Mouse (Mus musculus) midbrain, embryonic 16.5 days (tissue): ENCODE results near the gene Plekha8. TPM values are rescaled to one million over a fixed set of nuclear protein-coding genes. Genes with fewer than 3 reads are reported as not detected.

Experiments used
- ATAC-seq: fragments of 200-750 bp; cut with Nextera tagmentation; 2 replicates; pipeline ENCODE4 v1.8.0; 2017; ENCODE audit warnings: moderate TSS enrichment
- H3K27ac ChIP-seq: fragments of 300-500 bp; sonication (generic); 2 replicates; pipeline ENCODE4 v1.5.1; 2014; ENCODE audit warnings: mild to moderate bottlenecking, low read length, mixed read lengths
- H3K27me3 ChIP-seq: fragments of 300-500 bp; sonication (generic); 2 replicates; pipeline ENCODE4 v1.6.1; 2014; ENCODE audit warnings: low read depth, low read length, mixed read lengths; ENCODE audit not compliant: control insufficient read depth, insufficient read depth
- H3K36me3 ChIP-seq: fragments of 300-500 bp; sonication (generic); 2 replicates; pipeline ENCODE4 v1.6.1; 2014; ENCODE audit warnings: mild to moderate bottlenecking, low read length, moderate library complexity, mixed read lengths; ENCODE audit not compliant: control insufficient read depth, insufficient read depth
- H3K4me1 ChIP-seq: fragments of 300-500 bp; sonication (generic); 2 replicates; pipeline ENCODE4 v1.6.1; 2014; ENCODE audit warnings: mild to moderate bottlenecking, low read length, mixed read lengths; ENCODE audit not compliant: control insufficient read depth, insufficient read depth
- H3K4me2 ChIP-seq: fragments of 300-500 bp; sonication (generic); 2 replicates; pipeline ENCODE4 v1.6.1; 2014; ENCODE audit warnings: mild to moderate bottlenecking, low read length, mixed read lengths
- H3K4me3 ChIP-seq: fragments of 300-500 bp; sonication (generic); 2 replicates; pipeline ENCODE4 v1.5.1; 2014; ENCODE audit warnings: low read depth, mild to moderate bottlenecking, low read length, moderate library complexity, mixed read lengths
- H3K9ac ChIP-seq: fragments of 300-500 bp; sonication (generic); 2 replicates; pipeline ENCODE4 v1.6.1; 2014; ENCODE audit warnings: low read depth, low read length, mixed read lengths
- H3K9me3 ChIP-seq: fragments of 300-500 bp; sonication (generic); replicated peaks from 2 replicates; pipeline ENCODE4 v1.6.1; 2014; ENCODE audit warnings: mild to moderate bottlenecking, low read length, mixed read lengths; ENCODE audit not compliant: control insufficient read depth, poor library complexity, severe bottlenecking
- WGBS: fragments of 180-500 bp; shearing (Covaris S2); extraction: QIAGEN DNeasy Blood & Tissue Kit; methylation state at CpG from one replicate; pipeline ENCODE4 v1.1.7; 2014; 5-methylcytosine and 5-hydroxymethylcytosine counted together
- polyA plus RNA-seq: library from polyadenylated mRNA; unstranded; fragments of >200 nt; fragmentation: Nextera tagmentation; extraction: Ambion mirVana; gene quantifications from 2 replicates; pipeline ENCODE4 v1.2.1, GENCODE M21; 2015

Gene Plekha8
- polyA plus RNA-seq, 1 experiment from 2014 or later: 8.3 TPM

GRCm38 (mm10) chr6:54617363-54617762, 22.5 kb downstream of the Plekha8 start:
- no peak for ATAC-seq
- Histone ChIP-seq H3K4me2 (no peak overlapping the region), H3K9ac (no peak overlapping the region), H3K9me3 (no peaks in the 10 kb centered on the region), H3K36me3 (0 out of 2 replicates have a peak, but pooled peaks cover 6% of the 10 kb centered on the region), H3K4me1 (no peaks in the 10 kb centered on the region), H3K4me3 (no peak overlapping the region), H3K27ac (no peak overlapping the region), H3K27me3 (no peaks in the 10 kb centered on the region)
- 81% methylated on average over 3 of the region's 3 CpGs for WGBS

- Histone ChIP-seq H3K27me3 (no peaks in the 10 kb centered on the region), H3K9me3 (no peaks in the 10 kb centered on the region), H3K4me1 (no peaks in the 10 kb centered on the region), H3K36me3 (peaks cover 17% of the 10 kb centered on the region), H3K4me2 (no peak overlapping the region), H3K4me3 (no peak overlapping the region), H3K9ac (no peak overlapping the region), H3K27ac (no peak overlapping the region)
- 97% methylated on average over 7 of the region's 7 CpGs for WGBS
- ATAC-seq: no peak
Measured at GRCm38 (mm10) chr6:54619530-54619929, 24.6 kb downstream of the Plekha8 start.

GRCm38 (mm10) chr6:54620357-54620756, 25.4 kb downstream of the Plekha8 start:
- Histone ChIP-seq H3K4me3 (no peak overlapping the region), H3K27me3 (no peaks in the 10 kb centered on the region), H3K9ac (no peak overlapping the region), H3K4me1 (no peaks in the 10 kb centered on the region), H3K36me3 (peaks cover 18% of the 10 kb centered on the region), H3K27ac (no peak overlapping the region), H3K9me3 (no peaks in the 10 kb centered on the region), H3K4me2 (no peak overlapping the region)
- 88% methylated on average over 4 of the region's 4 CpGs for WGBS
- ATAC-seq: no peak

- H3K36me3 ChIP-seq: peaks cover 23% of the 10 kb centered on the region
- 96% methylated on average over 3 of the region's 3 CpGs for WGBS
Measured at GRCm38 (mm10) chr6:54628381-54628780, 33.5 kb downstream of the Plekha8 start.

GRCm38 (mm10) chr6:54629734-54630133, 34.8 kb downstream of the Plekha8 start:
- no peak for ATAC-seq
- H3K36me3 ChIP-seq: peaks cover 13% of the 10 kb centered on the region

More at GRCm38 (mm10) chr6:54628381-54628780, 33.5 kb downstream of the Plekha8 start:
- H3K27me3 ChIP-seq: no peaks in the 10 kb centered on the region
- H3K9ac ChIP-seq: no peak overlapping the region
- no peaks in the 10 kb centered on the region for H3K9me3 ChIP-seq
- no peaks in the 10 kb centered on the region for H3K4me1 ChIP-seq
- H3K27ac ChIP-seq: no peak overlapping the region
- no peak for ATAC-seq
- no peak overlapping the region for H3K4me3 ChIP-seq
- H3K4me2 ChIP-seq: no peak overlapping the region

GRCm38 (mm10) chr6:54631462-54631861, 36.6 kb downstream of the Plekha8 start:
- Histone ChIP-seq H3K4me3 (no peak overlapping the region), H3K27ac (no peak overlapping the region), H3K4me1 (no peaks in the 10 kb centered on the region), H3K9ac (no peak overlapping the region), H3K36me3 (peaks cover 12% of the 10 kb centered on the region), H3K9me3 (no peaks in the 10 kb centered on the region), H3K4me2 (no peak overlapping the region), H3K27me3 (no peaks in the 10 kb centered on the region)
- 48% methylated on average over 3 of the region's 3 CpGs for WGBS
- no peak for ATAC-seq

More at GRCm38 (mm10) chr6:54629734-54630133, 34.8 kb downstream of the Plekha8 start:
- Histone ChIP-seq H3K9ac (no peak overlapping the region), H3K4me3 (no peak overlapping the region), H3K27ac (no peak overlapping the region), H3K4me2 (no peak overlapping the region), H3K4me1 (no peaks in the 10 kb centered on the region), H3K27me3 (no peaks in the 10 kb centered on the region), H3K9me3 (no peaks in the 10 kb centered on the region)
- 35% methylated on average over 7 of the region's 7 CpGs for WGBS

GRCm38 (mm10) chr6:54639877-54640276, 45.0 kb downstream of the Plekha8 start:
- WGBS: 95% methylated on average over 3 of the region's 3 CpGs

GRCm38 (mm10) chr6:54641953-54642352, 47.0 kb downstream of the Plekha8 start:
- H3K27ac ChIP-seq: no peak overlapping the region
- H3K9ac ChIP-seq: no peak overlapping the region
- no peaks in the 10 kb centered on the region for H3K27me3 ChIP-seq
- no peak overlapping the region for H3K4me2 ChIP-seq
- peaks cover 12% of the 10 kb centered on the region for H3K36me3 ChIP-seq
- ATAC-seq: no peak
- no peak overlapping the region for H3K4me3 ChIP-seq
- H3K4me1 ChIP-seq: no peaks in the 10 kb centered on the region
- 78% methylated on average over 2 of the region's 2 CpGs for WGBS
- H3K9me3 ChIP-seq: no peaks in the 10 kb centered on the region

More at GRCm38 (mm10) chr6:54639877-54640276, 45.0 kb downstream of the Plekha8 start:
- Histone ChIP-seq H3K4me2 (no peak overlapping the region), H3K9me3 (no peaks in the 10 kb centered on the region), H3K27me3 (no peaks in the 10 kb centered on the region), H3K4me1 (no peaks in the 10 kb centered on the region), H3K4me3 (no peak overlapping the region), H3K9ac (no peak overlapping the region), H3K36me3 (peaks cover 12% of the 10 kb centered on the region), H3K27ac (no peak overlapping the region)
- no peak for ATAC-seq

GRCm38 (mm10) chr6:54643181-54643580, 48.3 kb downstream of the Plekha8 start:
- no peak overlapping the region for H3K9ac ChIP-seq
- H3K27ac ChIP-seq: no peak overlapping the region
- ATAC-seq: no peak
- H3K36me3 ChIP-seq: peaks cover 12% of the 10 kb centered on the region
- no peak overlapping the region for H3K4me2 ChIP-seq
- no peaks in the 10 kb centered on the region for H3K27me3 ChIP-seq
- H3K4me3 ChIP-seq: no peak overlapping the region
- 85% methylated on average over 4 of the region's 4 CpGs for WGBS
- H3K9me3 ChIP-seq: no peaks in the 10 kb centered on the region
- no peaks in the 10 kb centered on the region for H3K4me1 ChIP-seq
